Mouse (Mus musculus) ES-E14 (cell line): ENCODE results near the gene Ptprt. TPM values are rescaled to one million over a fixed set of nuclear protein-coding genes. Genes with fewer than 3 reads are reported as not detected.
A peak's percentile ranks its signal among the peaks of the same experiment; 100 is the strongest.

Source experiments
- DNase-seq: peaks from one replicate; pipeline ENCODE4 v3.0.0-alpha.2; 2013; ENCODE audit warnings: low read depth, low spot score
- H3K27ac ChIP-seq: 2 replicates; pipeline ENCODE4 v1.5.1; 2012; ENCODE audit warnings: low read depth, mild to moderate bottlenecking, low read length, moderate library complexity, mixed read lengths; ENCODE audit not compliant: poor library complexity, insufficient read depth, severe bottlenecking
- H3K36me3 ChIP-seq: 2 replicates; pipeline ENCODE4 v1.6.1; 2012; ENCODE audit warnings: mild to moderate bottlenecking, low read length, moderate library complexity, mixed read lengths; ENCODE audit not compliant: control insufficient read depth, poor library complexity, insufficient read depth, severe bottlenecking
- H3K4me1 ChIP-seq, 2 experiments: fragments of 150-350 bp in 1 of 2; sonication (generic) in 1 of 2; 2 replicates each; pipeline ENCODE4 v1.6.1; 2012; ENCODE audit warnings: low read length in 2 of 2, mild to moderate bottlenecking in 1 of 2, mixed read lengths in 1 of 2; ENCODE audit not compliant: control insufficient read depth in 2 of 2, insufficient read depth in 2 of 2, poor library complexity in 1 of 2
- H3K4me3 ChIP-seq, 2 experiments: fragments of 150-350 bp in 1 of 2; sonication (generic) in 1 of 2; 2 replicates each; pipeline ENCODE4 v1.5.1; 2012; ENCODE audit warnings: low read length in 2 of 2, low read depth in 1 of 2, mild to moderate bottlenecking in 1 of 2, mixed read lengths in 1 of 2; ENCODE audit not compliant: insufficient read depth in 1 of 2, poor library complexity in 1 of 2, severe bottlenecking in 1 of 2
- H3K9ac ChIP-seq: 2 replicates; pipeline ENCODE4 v1.6.1; 2012; ENCODE audit warnings: low read depth, mild to moderate bottlenecking, low read length, mixed read lengths; ENCODE audit not compliant: poor library complexity, insufficient read depth, severe bottlenecking
- H3K9me3 ChIP-seq: fragments of 150-350 bp; sonication (generic); 2 replicates; pipeline ENCODE4 v1.6.1; 2012; ENCODE audit warnings: low read depth, mild to moderate bottlenecking, low read length; ENCODE audit not compliant: control insufficient read depth, insufficient read depth
- CHD2 ChIP-seq: IDR thresholded peaks from 2 replicates; pipeline ENCODE4 v1.6.1; 2014; ENCODE audit warnings: mild to moderate bottlenecking, low read depth, low read length, inconsistent platforms
- HCFC1 ChIP-seq: IDR thresholded peaks from 2 replicates; pipeline ENCODE4 v1.6.1; 2012; ENCODE audit warnings: low read length, inconsistent platforms, borderline replicate concordance; ENCODE audit not compliant: insufficient read depth
- MAFK ChIP-seq: IDR thresholded peaks from 2 replicates; pipeline ENCODE4 v1.6.1; 2014; ENCODE audit warnings: mild to moderate bottlenecking, low read depth, low read length, inconsistent platforms; ENCODE audit not compliant: insufficient read depth
- ZC3H11A ChIP-seq: IDR thresholded peaks from 2 replicates; pipeline ENCODE4 v1.6.1; 2012; ENCODE audit warnings: low read depth, mild to moderate bottlenecking, inconsistent platforms, low read length, borderline replicate concordance
- ZNF384 ChIP-seq: IDR thresholded peaks from 2 replicates; pipeline ENCODE4 v1.6.1; 2012; ENCODE audit warnings: low read depth, low read length, inconsistent platforms
- in situ Hi-C, 2 experiments: fragments of 600-800 bp; cut with MboI; formaldehyde crosslinking; loops; one replicate each; pipeline ENCODE4 v1.15.1; 2025; ENCODE audit warnings: low sequenced_read_pairs in 2 of 2, inconsistent platforms in 1 of 2; ENCODE audit not compliant: unreplicated experiment in 2 of 2
- total RNA-seq: library from RNA; depleted of rRNA; stranded (reverse); fragments of 300-350 nt; gene quantifications from 2 replicates; pipeline ENCODE4 v1.2.3, GENCODE M21; 2012

The Ptprt gene
- total RNA-seq, 1 experiment, result 0.40 TPM

DNA sequence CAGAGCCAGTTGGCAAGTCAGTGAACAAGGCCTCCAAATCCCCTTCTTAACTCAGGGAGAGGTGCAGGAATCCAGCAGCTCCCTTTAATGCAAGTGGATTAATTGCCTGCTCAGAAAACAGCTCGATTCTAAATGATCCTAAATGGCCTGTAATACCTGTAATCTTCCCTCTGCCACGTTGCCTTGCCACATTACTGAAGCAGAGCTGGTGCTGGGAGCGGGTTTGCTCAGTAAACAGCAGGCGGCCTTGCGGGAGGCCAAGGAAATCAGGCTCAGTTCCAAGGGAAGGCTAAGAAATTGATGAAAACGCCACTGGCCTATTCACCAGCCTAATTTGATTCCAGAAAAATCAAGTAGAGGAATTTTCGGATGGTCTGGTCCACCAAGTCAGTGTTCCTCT is 659.9 kb downstream of the Ptprt start:
- Histone ChIP-seq H3K27ac (no peak overlapping the region), H3K4me1 (no peaks in the 10 kb centered on the region), H3K9ac (no peak overlapping the region), H3K36me3 (no peaks in the 10 kb centered on the region), H3K4me3 (no peak overlapping the region), H3K9me3 (no peaks in the 10 kb centered on the region)
- TF ChIP-seq MAFK (no peak), ZC3H11A (no peak), HCFC1 (no peak), ZNF384 (no peak), CHD2 (no peak)
- no peak for DNase-seq
- in situ Hi-C loops, result no loop called here

DNA sequence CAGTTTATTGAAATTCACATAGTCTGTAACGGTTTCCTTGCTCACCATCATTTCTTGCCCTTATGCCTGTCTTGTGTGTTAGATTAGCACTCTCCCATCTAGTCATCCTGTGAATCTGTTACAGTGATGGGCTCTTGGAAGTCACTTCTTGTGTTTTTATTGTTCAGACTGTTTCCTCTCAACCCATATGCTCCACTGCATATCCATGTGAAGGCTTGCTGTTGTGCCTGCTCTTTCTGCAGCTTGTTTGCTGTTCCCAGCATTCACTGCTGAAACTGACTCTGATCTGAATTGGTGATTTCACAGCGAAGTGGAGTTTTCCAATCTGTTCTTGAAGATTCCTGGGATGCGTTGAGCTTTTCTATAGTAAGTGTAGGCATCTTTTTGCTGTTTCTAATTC is 678.6 kb downstream of the Ptprt start:
- Histone ChIP-seq H3K4me1 (no peaks in the 10 kb centered on the region), H3K9me3 (no peaks in the 10 kb centered on the region), H3K4me3 (no peak overlapping the region), H3K27ac (no peak overlapping the region), H3K36me3 (no peaks in the 10 kb centered on the region), H3K9ac (no peak overlapping the region)
- in situ Hi-C loops, result no loop called here
- no peak for TF ChIP-seq CHD2
- no peak for TF ChIP-seq MAFK
- TF ChIP-seq ZNF384, result no peak
- TF ChIP-seq ZC3H11A, result no peak
- TF ChIP-seq HCFC1, result no peak
- DNase-seq, result no peak

- Histone ChIP-seq H3K9me3 (no peaks in the 10 kb centered on the region), H3K9ac (no peak overlapping the region), H3K27ac (no peak overlapping the region), H3K36me3 (no peaks in the 10 kb centered on the region), H3K4me1 (no peaks in the 10 kb centered on the region), H3K4me3 (no peak overlapping the region)
- in situ Hi-C loops, result no loop called here
- TF ChIP-seq HCFC1 (no peak), ZNF384 (peak; percentile 81), MAFK (no peak), ZC3H11A (no peak)
- DNase-seq, result no peak
Measured at GRCm38 (mm10) chr2:161961179-161962163, 699.5 kb downstream of the Ptprt start.

DNA sequence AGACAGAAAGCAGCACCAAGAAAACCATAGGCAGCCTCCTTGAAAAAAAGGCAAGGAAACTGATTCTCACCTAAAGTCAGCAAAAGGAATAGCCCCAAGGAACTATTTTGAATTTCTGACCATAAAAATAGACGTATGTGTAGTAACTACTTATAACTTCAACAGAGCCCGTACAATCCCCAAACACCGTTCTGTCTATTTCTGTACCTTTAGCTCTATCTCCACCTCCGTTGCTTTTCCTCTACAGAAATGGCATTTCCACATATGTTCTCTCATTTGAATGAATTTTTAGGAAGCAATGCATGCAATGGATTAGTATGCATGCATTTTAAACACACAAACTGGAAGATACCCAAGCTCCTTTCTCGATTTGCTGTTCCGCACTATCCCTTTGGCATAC is 715.5 kb downstream of the Ptprt start:
- Histone ChIP-seq H3K36me3 (no peaks in the 10 kb centered on the region), H3K9me3 (no peaks in the 10 kb centered on the region), H3K4me3 (no peak overlapping the region), H3K4me1 (no peaks in the 10 kb centered on the region), H3K27ac (no peak overlapping the region), H3K9ac (no peak overlapping the region)
- in situ Hi-C loops, result no loop called here
- DNase-seq, result no peak
- TF ChIP-seq ZC3H11A (no peak), HCFC1 (no peak), ZNF384 (no peak), MAFK (no peak), CHD2 (no peak)
